Mouse (Mus musculus) right cerebral cortex, postnatal 14 days (tissue): ENCODE results near the gene Pif1.

ENCODE experiments used
- DNase-seq: peaks from one replicate; pipeline ENCODE4 v3.0.0; 2022

Gene Pif1

GRCm38 (mm10) chr9:65586406-65587269 lies at the start of gene Pif1:
TSS of gene Pif1 (plus strand) at chr9:65587160.
- peak; percentile 72 for DNase-seq

DNA sequence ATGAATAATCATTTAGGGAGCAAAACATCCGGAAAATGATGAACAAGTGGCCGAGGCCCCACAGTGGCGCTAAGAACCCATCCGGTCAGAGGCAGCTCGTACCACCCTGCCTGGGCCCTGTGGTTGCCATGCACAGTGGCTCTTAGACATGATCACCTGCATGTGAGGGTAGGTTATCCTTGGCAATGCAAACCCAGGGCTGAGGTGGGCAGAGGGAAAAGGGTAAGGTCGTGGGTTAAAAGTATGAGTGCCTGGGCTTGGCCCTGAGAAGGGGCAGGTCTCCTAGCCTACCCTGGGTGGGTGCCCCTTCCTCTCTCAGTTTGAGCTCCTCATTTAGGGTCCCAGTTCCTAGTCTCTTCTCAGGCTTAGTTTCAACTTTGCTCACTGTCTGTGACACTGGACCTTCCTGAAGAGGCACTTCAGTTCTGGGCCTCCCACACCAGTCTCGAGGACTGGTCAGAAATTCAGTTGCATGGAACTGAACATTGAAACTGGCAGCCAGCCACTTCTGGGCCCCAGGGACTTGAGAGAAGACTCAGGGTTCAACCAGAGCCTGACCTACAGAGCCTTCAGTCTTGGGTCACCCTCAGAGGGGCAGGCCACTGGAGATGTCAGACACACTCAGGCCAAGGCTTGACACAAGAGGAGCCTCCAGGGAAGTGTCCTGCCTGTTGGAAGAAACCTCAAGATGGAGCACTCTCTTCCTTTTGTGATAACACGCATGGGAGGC lies 48.9 kb upstream of the Pif1 start:
- no peak for DNase-seq

DNA sequence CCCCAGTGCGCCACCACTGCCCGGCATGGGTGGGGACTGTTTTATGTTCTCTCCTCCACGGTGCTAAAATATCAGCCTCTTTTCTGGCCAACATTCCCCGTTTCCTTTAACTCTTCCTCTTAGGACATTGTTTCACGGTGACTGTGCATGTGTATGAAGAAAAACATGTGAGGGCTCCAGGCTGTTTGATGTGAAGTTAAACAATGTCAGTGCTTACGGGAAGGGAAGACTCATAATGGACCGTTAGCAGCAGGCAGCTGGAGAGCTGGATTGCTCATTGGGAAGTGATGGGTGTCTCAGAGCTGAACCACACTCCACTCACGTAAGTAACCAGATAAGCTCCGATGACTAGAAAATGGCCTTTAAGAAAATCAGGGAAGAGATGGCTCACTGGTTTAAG lies 47.3 kb upstream of the Pif1 start:
- DNase-seq = no peak

- no peak for DNase-seq
These were observed 45.6 kb upstream of the Pif1 start for GRCm38 (mm10) chr9:65541126-65542068.

GRCm38 (mm10) chr9:65542111-65542524 lies 44.8 kb upstream of the Pif1 start:
- DNase-seq = no peak

DNA sequence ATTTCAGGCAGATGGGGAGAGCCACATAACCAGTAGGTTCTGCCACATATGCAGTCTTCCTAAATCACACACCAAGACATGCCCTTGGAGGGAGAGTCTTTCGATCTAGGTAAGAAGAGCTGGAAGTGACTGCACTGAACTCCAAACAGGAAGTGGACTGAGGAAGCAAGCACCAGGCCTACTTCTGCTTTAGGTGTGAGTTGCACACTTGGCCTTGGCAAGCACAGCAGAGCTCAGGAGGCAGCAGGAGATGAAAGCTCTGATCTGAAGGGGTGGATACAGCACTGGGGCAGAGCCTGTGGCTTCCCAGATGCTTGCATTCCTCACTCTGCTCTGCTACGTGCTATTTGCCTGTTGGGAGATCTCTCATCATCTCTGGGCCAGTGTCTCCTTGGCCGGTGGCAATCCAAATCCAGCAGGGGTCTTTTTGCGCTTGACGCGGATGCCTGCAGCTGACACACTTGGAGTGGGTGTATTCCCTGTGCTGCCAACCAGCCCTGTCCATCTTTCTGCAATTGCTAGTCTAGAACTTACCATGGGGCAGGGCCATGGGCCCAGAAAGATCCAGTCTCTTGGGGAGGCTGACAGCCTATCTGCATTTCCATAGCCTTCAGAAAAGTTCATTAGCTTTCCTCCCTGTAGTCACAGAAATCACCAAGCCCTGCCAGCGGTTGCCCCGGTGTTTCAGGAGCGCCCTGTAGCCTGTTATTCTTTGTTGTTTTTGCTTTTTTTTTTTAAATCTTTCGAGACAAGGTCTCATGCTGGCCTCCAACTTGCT lies 41.1 kb upstream of the Pif1 start:
- DNase-seq = no peak

- DNase-seq = no peak
These were observed 40.6 kb upstream of the Pif1 start for GRCm38 (mm10) chr9:65546413-65546695.

DNA sequence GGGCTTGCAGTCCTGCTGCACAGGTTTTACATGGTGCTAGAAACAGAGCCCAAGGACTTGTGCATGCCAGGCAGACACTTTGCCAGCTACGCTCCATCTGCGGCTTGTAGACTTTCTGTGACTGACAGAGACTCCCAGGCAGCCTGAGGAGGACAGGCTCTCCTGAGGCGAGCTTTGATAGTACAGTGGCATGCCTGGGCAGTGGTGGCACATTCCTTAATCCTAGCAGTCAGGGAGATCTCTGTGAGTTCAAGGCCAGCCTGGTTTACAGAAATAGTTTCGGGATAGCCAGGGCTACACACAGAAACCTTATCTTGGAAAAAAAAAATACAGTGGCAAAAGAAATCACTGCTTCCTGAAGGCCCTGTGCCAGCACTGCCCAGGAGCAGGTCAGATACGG lies 39.8 kb upstream of the Pif1 start:
- DNase-seq = no peak

- no peak for DNase-seq
These were observed 39.1 kb upstream of the Pif1 start for GRCm38 (mm10) chr9:65547844-65548243.

DNA sequence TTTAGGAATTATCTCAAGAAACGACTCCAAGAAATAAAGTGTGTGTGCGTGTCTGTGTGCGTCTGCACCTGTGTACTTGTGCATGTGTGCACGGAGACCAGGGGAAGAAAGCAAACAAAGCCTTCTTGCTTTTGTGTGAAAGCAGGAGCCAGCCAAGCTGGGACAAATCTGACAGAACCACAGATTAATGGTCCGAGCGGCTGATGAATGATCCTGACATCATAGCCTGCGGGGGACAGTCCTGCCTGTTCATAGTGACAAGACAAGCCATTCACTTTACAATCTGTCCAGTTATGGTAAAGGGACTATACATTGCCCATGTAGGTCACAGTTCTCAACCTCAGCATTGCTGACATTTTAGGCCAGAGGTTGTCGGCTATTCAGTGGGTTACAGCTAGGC lies 38.6 kb upstream of the Pif1 start:
- no peak for DNase-seq

GRCm38 (mm10) chr9:65549139-65549538 lies 37.8 kb upstream of the Pif1 start:
- no peak for DNase-seq

DNA sequence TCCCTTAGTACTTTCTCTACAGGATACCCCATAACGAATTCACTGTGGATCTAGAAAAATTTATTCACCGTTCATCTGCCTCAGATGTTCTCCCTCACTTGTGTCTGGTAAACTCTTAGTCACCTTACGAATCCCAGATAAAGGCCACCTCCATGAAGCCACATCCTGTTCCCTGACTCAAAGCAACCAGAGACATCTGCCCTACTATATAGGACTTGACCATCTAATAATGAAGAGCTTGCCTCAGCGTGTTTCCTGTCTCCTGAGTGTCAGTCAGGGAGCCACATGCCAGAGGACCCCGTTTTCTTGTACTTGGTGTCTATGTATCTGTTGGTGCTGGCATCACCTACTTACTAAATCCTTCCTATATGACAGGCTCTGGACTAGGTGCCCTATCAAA lies 37.3 kb upstream of the Pif1 start:
- no peak for DNase-seq

DNA sequence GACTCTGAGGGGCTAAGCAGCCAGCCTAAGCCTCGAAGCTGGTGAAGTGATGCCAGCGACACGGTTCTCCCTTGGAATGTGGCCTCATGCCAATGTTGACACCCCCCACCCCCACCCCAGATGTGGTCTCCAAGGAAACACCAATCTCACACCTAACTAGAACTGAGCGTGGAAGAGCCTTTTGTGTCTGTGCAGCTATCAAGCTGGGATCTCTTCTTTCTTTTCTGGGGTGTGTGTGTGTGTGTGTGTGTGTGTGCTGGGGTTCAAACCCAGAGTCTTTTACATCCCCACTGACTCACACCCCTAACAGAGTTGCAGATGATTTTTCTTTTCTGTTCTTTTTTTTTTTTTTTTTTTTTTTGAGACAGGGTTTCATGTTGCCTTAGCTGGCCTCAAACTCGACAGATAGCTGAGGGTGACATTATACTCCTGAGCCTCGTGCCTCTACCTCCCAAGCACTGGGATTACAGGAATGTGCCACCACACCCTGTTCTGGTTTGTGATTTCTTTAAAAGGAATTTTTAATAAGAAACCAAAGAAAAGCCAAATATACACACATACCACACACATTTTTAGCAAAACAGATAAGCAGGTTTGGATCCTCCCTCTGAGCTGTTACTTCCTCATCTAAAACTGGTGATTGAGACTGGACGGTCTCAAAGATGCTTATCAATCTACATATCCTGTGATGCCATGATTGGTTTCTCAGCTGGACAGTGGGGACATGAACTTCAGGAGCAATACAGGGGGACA lies 36.7 kb upstream of the Pif1 start:
- DNase-seq = no peak

GRCm38 (mm10) chr9:65551035-65551434 lies 35.9 kb upstream of the Pif1 start:
- no peak for DNase-seq

- DNase-seq = no peak
These were observed 34.8 kb upstream of the Pif1 start for GRCm38 (mm10) chr9:65552141-65552540.

- DNase-seq = no peak
These were observed 34.2 kb upstream of the Pif1 start for GRCm38 (mm10) chr9:65552711-65553110.

- DNase-seq = no peak
These were observed 32.0 kb upstream of the Pif1 start for GRCm38 (mm10) chr9:65555001-65555405.

DNA sequence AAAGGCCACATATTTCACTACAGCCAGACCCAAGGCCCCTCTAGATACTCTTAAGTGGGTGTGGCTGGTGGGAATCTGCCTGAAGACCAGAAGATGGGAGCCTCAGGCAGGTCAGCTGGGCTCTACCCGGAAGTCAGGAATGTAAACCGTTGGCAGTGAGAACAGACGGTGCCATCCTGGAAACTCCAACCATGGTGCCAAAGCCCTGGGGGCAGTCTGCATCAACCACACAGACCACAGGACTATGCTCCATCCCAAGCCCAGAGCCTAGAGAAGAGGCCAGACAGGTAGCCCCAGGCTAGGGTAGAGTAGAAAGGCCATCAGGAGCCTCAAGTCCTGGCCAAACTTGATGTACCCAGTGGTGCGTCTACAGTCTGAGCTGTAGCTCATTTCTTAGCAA lies 31.3 kb upstream of the Pif1 start:
- DNase-seq = no peak

GRCm38 (mm10) chr9:65556349-65556748 lies 30.6 kb upstream of the Pif1 start:
- DNase-seq = no peak

GRCm38 (mm10) chr9:65556979-65557378 lies 30.0 kb upstream of the Pif1 start:
- no peak for DNase-seq

DNA sequence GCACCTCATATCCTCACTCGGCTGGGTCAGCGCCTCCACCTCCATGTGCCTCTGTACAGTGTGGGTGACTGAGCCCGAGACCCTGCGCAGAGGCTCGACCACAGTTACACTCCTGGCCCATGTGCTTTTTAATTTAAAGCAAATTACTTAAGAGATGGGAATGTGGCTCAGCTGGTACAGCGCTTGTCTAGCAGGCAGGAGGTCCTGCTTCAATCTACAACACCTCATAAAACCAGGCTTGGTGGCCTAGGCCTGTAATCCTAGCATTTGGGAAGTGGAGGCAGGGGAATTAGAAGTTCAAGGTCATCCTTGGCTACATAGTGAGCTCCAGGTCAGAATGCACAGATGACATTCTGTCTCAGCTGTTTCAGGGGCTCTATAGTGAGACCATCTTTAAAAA lies 28.2 kb upstream of the Pif1 start:
- DNase-seq = no peak

GRCm38 (mm10) chr9:65561016-65561415 lies 25.9 kb upstream of the Pif1 start:
- DNase-seq = no peak
